Mouse (Mus musculus): ENCODE measurements at regions not wholly inside any gene's neighbourhood (a gene's known extent, or its start where the extent isn't known, plus 50 kb on each side); places are given as distances from the start of the nearest gene placed in this dataset.

DNA sequence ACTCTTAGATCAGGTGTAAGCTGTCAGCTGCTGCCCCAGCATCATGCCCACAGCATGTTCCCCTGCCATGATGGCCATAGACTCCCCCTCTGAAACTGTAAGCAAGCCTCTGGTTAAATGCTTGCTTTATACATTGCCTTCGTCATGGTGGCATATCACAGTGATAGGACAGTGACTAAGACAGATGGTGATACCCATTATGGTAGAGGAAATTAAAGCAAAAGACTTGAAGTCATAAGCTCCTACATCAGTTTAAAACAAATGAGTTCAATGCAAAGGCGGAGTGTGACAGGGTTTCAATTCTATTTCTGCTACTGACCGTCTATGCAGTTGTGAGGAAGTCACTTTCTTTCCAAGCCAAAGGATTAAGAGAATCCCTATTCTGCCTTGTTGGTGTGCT lies 204.9 kb downstream of the Rps15a start:
- 82% methylated on average over 3 of the region's 3 CpGs for WGBS
- Histone ChIP-seq H3K4me2 (replicated peaks; ENCODE audit: low read depth, low read length) (no peak overlapping the region), H3K27me3 (ENCODE audit: control insufficient read depth, insufficient read depth, low read length) (no peaks in the 10 kb centered on the region), H3K36me3 (ENCODE audit: control insufficient read depth, insufficient read depth, low read length) (no peaks in the 10 kb centered on the region), H3K9ac (ENCODE audit: low read depth, low read length) (no peak overlapping the region), H3K4me3 (ENCODE audit: low read length) (no peak overlapping the region), H3K27ac (ENCODE audit: low read depth, low read length) (no peak overlapping the region), H3K4me1 (ENCODE audit: control insufficient read depth, insufficient read depth, low read length) (no peaks in the 10 kb centered on the region), H3K9me3 (ENCODE audit: control insufficient read depth, low read length) (no peaks in the 10 kb centered on the region)
- no peak for ATAC-seq (ENCODE audit: low FRiP score, low TSS enrichment)

- Histone ChIP-seq H3K9me3 (ENCODE audit: control insufficient read depth, low read length) (no peaks in the 10 kb centered on the region), H3K4me2 (replicated peaks; ENCODE audit: low read depth, low read length) (no peak overlapping the region), H3K36me3 (ENCODE audit: control insufficient read depth, insufficient read depth, low read length) (no peaks in the 10 kb centered on the region), H3K27me3 (ENCODE audit: control insufficient read depth, insufficient read depth, low read length) (no peaks in the 10 kb centered on the region), H3K4me3 (ENCODE audit: low read length) (no peak overlapping the region), H3K9ac (ENCODE audit: low read depth, low read length) (no peak overlapping the region), H3K27ac (ENCODE audit: low read depth, low read length) (no peak overlapping the region), H3K4me1 (ENCODE audit: control insufficient read depth, insufficient read depth, low read length) (no peaks in the 10 kb centered on the region)
- WGBS = 81% methylated on average over 2 of the region's 2 CpGs
- ATAC-seq (ENCODE audit: low FRiP score, low TSS enrichment) = no peak
Measured at GRCm38 (mm10) chr7:117896528-117896927, 219.5 kb downstream of the Rps15a start.

- no peak overlapping the region for H3K9ac ChIP-seq (ENCODE audit: low read depth, low read length)
- no peaks in the 10 kb centered on the region for H3K27me3 ChIP-seq (ENCODE audit: control insufficient read depth, insufficient read depth, low read length)
- no peaks in the 10 kb centered on the region for H3K36me3 ChIP-seq (ENCODE audit: control insufficient read depth, insufficient read depth, low read length)
- H3K4me2 ChIP-seq (replicated peaks; ENCODE audit: low read depth, low read length) = no peak overlapping the region
- H3K4me3 ChIP-seq (ENCODE audit: low read length) = no peak overlapping the region
- no peak overlapping the region for H3K27ac ChIP-seq (ENCODE audit: low read depth, low read length)
- H3K4me1 ChIP-seq (ENCODE audit: control insufficient read depth, insufficient read depth, low read length) = no peaks in the 10 kb centered on the region
- 82% methylated on average over 6 of the region's 6 CpGs for WGBS
- no peak for ATAC-seq (ENCODE audit: low FRiP score, low TSS enrichment)
- no peaks in the 10 kb centered on the region for H3K9me3 ChIP-seq (ENCODE audit: control insufficient read depth, low read length)
Measured at GRCm38 (mm10) chr7:117887288-117887687, 228.7 kb downstream of the Rps15a start.

GRCm38 (mm10) chr7:117882803-117883202 lies 233.2 kb downstream of the Rps15a start:
- no peak overlapping the region for H3K4me3 ChIP-seq (ENCODE audit: low read length)
- H3K36me3 ChIP-seq (ENCODE audit: control insufficient read depth, insufficient read depth, low read length) = no peaks in the 10 kb centered on the region
- no peaks in the 10 kb centered on the region for H3K9me3 ChIP-seq (ENCODE audit: control insufficient read depth, low read length)
- no peak overlapping the region for H3K27ac ChIP-seq (ENCODE audit: low read depth, low read length)
- no peak overlapping the region for H3K4me2 ChIP-seq (replicated peaks; ENCODE audit: low read depth, low read length)
- WGBS = 6% methylated on average over 13 of the region's 13 CpGs
- H3K27me3 ChIP-seq (ENCODE audit: control insufficient read depth, insufficient read depth, low read length) = no peaks in the 10 kb centered on the region
- no peaks in the 10 kb centered on the region for H3K4me1 ChIP-seq (ENCODE audit: control insufficient read depth, insufficient read depth, low read length)
- H3K9ac ChIP-seq (ENCODE audit: low read depth, low read length) = no peak overlapping the region
- ATAC-seq (ENCODE audit: low FRiP score, low TSS enrichment) = no peak

DNA sequence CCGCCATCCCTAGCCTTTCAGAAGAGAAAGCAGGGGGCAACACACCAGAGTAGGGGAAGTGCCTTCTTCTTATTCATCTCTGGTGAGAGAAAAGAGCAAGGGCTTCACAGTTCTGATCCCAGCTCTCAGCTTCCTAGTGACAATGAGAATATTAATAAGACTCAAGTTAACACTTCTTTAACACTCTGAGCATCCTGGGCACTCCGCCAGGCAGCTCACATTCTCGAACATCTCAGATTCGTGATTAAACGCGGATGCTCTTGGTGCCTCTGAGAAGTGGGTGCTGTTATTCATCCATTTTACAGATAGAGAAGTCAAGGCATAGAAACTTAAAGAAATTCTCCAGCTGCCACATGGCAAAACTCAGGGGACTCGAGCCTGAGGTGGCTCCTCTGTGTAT lies 237.1 kb downstream of the Rps15a start:
- H3K9me3 ChIP-seq (ENCODE audit: control insufficient read depth, low read length) = no peaks in the 10 kb centered on the region
- no peak overlapping the region for H3K9ac ChIP-seq (ENCODE audit: low read depth, low read length)
- H3K27me3 ChIP-seq (ENCODE audit: control insufficient read depth, insufficient read depth, low read length) = no peaks in the 10 kb centered on the region
- H3K36me3 ChIP-seq (ENCODE audit: control insufficient read depth, insufficient read depth, low read length) = no peaks in the 10 kb centered on the region
- no peak overlapping the region for H3K4me2 ChIP-seq (replicated peaks; ENCODE audit: low read depth, low read length)
- no peak for ATAC-seq (ENCODE audit: low FRiP score, low TSS enrichment)
- H3K4me3 ChIP-seq (ENCODE audit: low read length) = no peak overlapping the region
- 85% methylated on average over 7 of the region's 7 CpGs for WGBS
- no peak overlapping the region for H3K27ac ChIP-seq (ENCODE audit: low read depth, low read length)
- no peaks in the 10 kb centered on the region for H3K4me1 ChIP-seq (ENCODE audit: control insufficient read depth, insufficient read depth, low read length)

GRCm38 (mm10) chr7:117875241-117875640 lies 240.7 kb downstream of the Rps15a start:
- no peaks in the 10 kb centered on the region for H3K36me3 ChIP-seq (ENCODE audit: control insufficient read depth, insufficient read depth, low read length)
- no peak overlapping the region for H3K27ac ChIP-seq (ENCODE audit: low read depth, low read length)
- H3K4me3 ChIP-seq (ENCODE audit: low read length) = no peak overlapping the region
- ATAC-seq (ENCODE audit: low FRiP score, low TSS enrichment) = no peak
- 78% methylated on average over 2 of the region's 2 CpGs for WGBS
- no peak overlapping the region for H3K9ac ChIP-seq (ENCODE audit: low read depth, low read length)
- no peak overlapping the region for H3K4me2 ChIP-seq (replicated peaks; ENCODE audit: low read depth, low read length)
- no peaks in the 10 kb centered on the region for H3K9me3 ChIP-seq (ENCODE audit: control insufficient read depth, low read length)
- no peaks in the 10 kb centered on the region; the same call in 1 of the 2 replicates for H3K27me3 ChIP-seq (ENCODE audit: control insufficient read depth, insufficient read depth, low read length)
- no peaks in the 10 kb centered on the region for H3K4me1 ChIP-seq (ENCODE audit: control insufficient read depth, insufficient read depth, low read length)

DNA sequence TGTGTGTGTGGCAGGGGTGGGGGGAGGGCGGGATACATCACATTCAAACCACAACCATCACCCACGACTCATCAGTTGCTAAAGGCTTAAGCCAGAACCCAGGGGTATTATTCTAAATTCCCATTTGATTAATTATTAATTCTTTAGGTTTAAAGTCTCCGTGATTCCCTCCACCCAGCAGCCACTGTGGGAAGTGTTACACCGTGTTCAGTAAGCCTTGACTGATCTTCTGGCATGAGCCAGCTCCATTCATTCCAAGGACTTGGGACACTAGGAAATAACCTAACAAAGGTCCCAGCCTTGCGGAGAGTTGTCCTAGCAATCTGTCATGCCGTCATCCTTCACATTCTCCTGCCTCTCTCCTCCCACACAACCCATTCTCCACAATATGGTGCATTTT lies 256.6 kb downstream of the Rps15a start:
- Histone ChIP-seq H3K27me3 (ENCODE audit: control insufficient read depth, insufficient read depth, low read length) (no peaks in the 10 kb centered on the region), H3K4me3 (ENCODE audit: low read length) (no peak overlapping the region), H3K9ac (ENCODE audit: low read depth, low read length) (no peak overlapping the region), H3K36me3 (ENCODE audit: control insufficient read depth, insufficient read depth, low read length) (no peaks in the 10 kb centered on the region), H3K9me3 (ENCODE audit: control insufficient read depth, low read length) (no peaks in the 10 kb centered on the region), H3K4me1 (ENCODE audit: control insufficient read depth, insufficient read depth, low read length) (no peaks in the 10 kb centered on the region), H3K4me2 (replicated peaks; ENCODE audit: low read depth, low read length) (no peak overlapping the region), H3K27ac (ENCODE audit: low read depth, low read length) (no peak overlapping the region)
- WGBS = 61% methylated on average over 6 of the region's 6 CpGs
- no peak for ATAC-seq (ENCODE audit: low FRiP score, low TSS enrichment)

DNA sequence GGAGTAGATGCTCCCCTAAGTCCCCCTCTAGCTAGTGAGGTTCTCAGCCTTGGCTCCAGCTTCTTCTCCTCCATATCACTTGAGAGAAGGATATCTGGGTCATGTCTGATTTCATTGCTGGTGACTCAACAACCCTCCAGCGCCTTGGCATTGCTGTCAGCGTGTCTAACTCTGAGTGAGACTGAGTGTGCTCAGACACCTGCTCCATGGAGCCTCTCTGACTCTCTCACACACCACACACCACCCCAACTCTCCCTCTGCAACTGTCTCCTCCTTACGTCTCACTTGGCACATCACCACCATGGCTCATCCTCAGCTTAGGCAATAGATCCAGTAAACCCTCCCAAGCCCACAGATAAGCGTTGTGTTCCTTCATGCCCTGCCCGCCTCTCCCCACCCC lies 260.0 kb downstream of the Rps15a start:
- no peak for ATAC-seq (ENCODE audit: low FRiP score, low TSS enrichment)
- H3K9ac ChIP-seq (ENCODE audit: low read depth, low read length) = no peak overlapping the region
- no peak overlapping the region for H3K4me2 ChIP-seq (replicated peaks; ENCODE audit: low read depth, low read length)
- WGBS = 89% methylated on average over 5 of the region's 5 CpGs
- H3K36me3 ChIP-seq (ENCODE audit: control insufficient read depth, insufficient read depth, low read length) = no peaks in the 10 kb centered on the region
- no peaks in the 10 kb centered on the region for H3K27me3 ChIP-seq (ENCODE audit: control insufficient read depth, insufficient read depth, low read length)
- no peaks in the 10 kb centered on the region for H3K4me1 ChIP-seq (ENCODE audit: control insufficient read depth, insufficient read depth, low read length)
- H3K4me3 ChIP-seq (ENCODE audit: low read length) = no peak overlapping the region
- no peaks in the 10 kb centered on the region for H3K9me3 ChIP-seq (ENCODE audit: control insufficient read depth, low read length)
- H3K27ac ChIP-seq (ENCODE audit: low read depth, low read length) = no peak overlapping the region

- no peak overlapping the region for H3K27ac ChIP-seq (ENCODE audit: low read depth, low read length)
- no peaks in the 10 kb centered on the region for H3K9me3 ChIP-seq (ENCODE audit: control insufficient read depth, low read length)
- no peak overlapping the region for H3K4me3 ChIP-seq (ENCODE audit: low read length)
- no peaks in the 10 kb centered on the region for H3K27me3 ChIP-seq (ENCODE audit: control insufficient read depth, insufficient read depth, low read length)
- 59% methylated on average over 4 of the region's 4 CpGs for WGBS
- no peaks in the 10 kb centered on the region for H3K36me3 ChIP-seq (ENCODE audit: control insufficient read depth, insufficient read depth, low read length)
- H3K4me2 ChIP-seq (replicated peaks; ENCODE audit: low read depth, low read length) = no peak overlapping the region
- no peaks in the 10 kb centered on the region for H3K4me1 ChIP-seq (ENCODE audit: control insufficient read depth, insufficient read depth, low read length)
- ATAC-seq (ENCODE audit: low FRiP score, low TSS enrichment) = no peak
- H3K9ac ChIP-seq (ENCODE audit: low read depth, low read length) = no peak overlapping the region
Measured at GRCm38 (mm10) chr7:117853716-117854115, 262.3 kb downstream of the Rps15a start.

GRCm38 (mm10) chr7:117852866-117853265 lies 263.1 kb downstream of the Rps15a start:
- Histone ChIP-seq H3K4me3 (ENCODE audit: low read length) (no peak overlapping the region), H3K9ac (ENCODE audit: low read depth, low read length) (no peak overlapping the region), H3K9me3 (ENCODE audit: control insufficient read depth, low read length) (no peaks in the 10 kb centered on the region), H3K27me3 (ENCODE audit: control insufficient read depth, insufficient read depth, low read length) (no peaks in the 10 kb centered on the region), H3K4me2 (replicated peaks; ENCODE audit: low read depth, low read length) (no peak overlapping the region), H3K4me1 (ENCODE audit: control insufficient read depth, insufficient read depth, low read length) (no peaks in the 10 kb centered on the region), H3K27ac (ENCODE audit: low read depth, low read length) (no peak overlapping the region), H3K36me3 (ENCODE audit: control insufficient read depth, insufficient read depth, low read length) (no peaks in the 10 kb centered on the region)
- ATAC-seq (ENCODE audit: low FRiP score, low TSS enrichment) = no peak
- 82% methylated on average over 2 of the region's 2 CpGs for WGBS

All from kidney, embryonic 14.5 days (tissue).